Mouse (Mus musculus): ENCODE data around the gene Cyp2c39.
"Not testable (repeated sequence)": the region's sequence is repeated elsewhere in the genome, so short reads cannot be mapped to it uniquely, and the experiment has no call there.

The Cyp2c39 gene

GRCm38 (mm10) chr19:39510534-39510933 lies at the start of gene Cyp2c39:
Gene Cyp2c39 (plus strand): TSS chr19:39510862.
- DNase-seq (ENCODE audit: low read depth) = no peak

- DNase-seq (ENCODE audit: low read depth) = no peak
Observed at GRCm38 (mm10) chr19:39462941-39463340, 47.7 kb upstream of the Cyp2c39 start, which contains the start of gene Cyp2c38. Gene Cyp2c38 (minus strand): TSS chr19:39463075.

- no peak for DNase-seq (ENCODE audit: low read depth)
Observed at GRCm38 (mm10) chr19:39463923-39464322, 46.7 kb upstream of the Cyp2c39 start.

- DNase-seq (ENCODE audit: low read depth) = not testable (repeated sequence)
Observed at GRCm38 (mm10) chr19:39483961-39484360, 26.7 kb upstream of the Cyp2c39 start.

GRCm38 (mm10) chr19:39506341-39506740 lies 4.3 kb upstream of the Cyp2c39 start:
- no peak for DNase-seq (ENCODE audit: low read depth)

GRCm38 (mm10) chr19:39509533-39509932 lies 1.1 kb upstream of the Cyp2c39 start:
- no peak for DNase-seq (ENCODE audit: low read depth)
